Mouse (Mus musculus): ENCODE measurements at regions not wholly inside any gene's neighbourhood (a gene's known extent, or its start where the extent isn't known, plus 50 kb on each side); places are given as distances from the start of the nearest gene placed in this dataset.
"Not testable (repeated sequence)": the region's sequence is repeated elsewhere in the genome, so short reads cannot be mapped to it uniquely, and the experiment has no call there.

- not testable (repeated sequence) for DNase-seq
Observed at GRCm38 (mm10) chr6:67954570-67954969, 419.0 kb upstream of the Tacstd2 start.

- DNase-seq: not testable (repeated sequence)
Observed at GRCm38 (mm10) chr6:67931499-67931898, 395.9 kb upstream of the Tacstd2 start.

- DNase-seq: no peak
Observed at GRCm38 (mm10) chr6:67922537-67922936, 386.9 kb upstream of the Tacstd2 start.

GRCm38 (mm10) chr6:67913903-67914302 is 378.3 kb upstream of the Tacstd2 start:
- no peak for DNase-seq

- DNase-seq: no peak
Observed at GRCm38 (mm10) chr6:67913309-67913708, 377.7 kb upstream of the Tacstd2 start.

GRCm38 (mm10) chr6:67896495-67896894 is 360.9 kb upstream of the Tacstd2 start:
- DNase-seq: no peak

GRCm38 (mm10) chr6:67895858-67896257 is 360.3 kb upstream of the Tacstd2 start:
- no peak for DNase-seq

GRCm38 (mm10) chr6:67887586-67887985 is 352.0 kb upstream of the Tacstd2 start:
- no peak for DNase-seq

- no peak for DNase-seq
Observed at GRCm38 (mm10) chr6:67884893-67885292, 349.3 kb upstream of the Tacstd2 start.

- not testable (repeated sequence) for DNase-seq
Observed at GRCm38 (mm10) chr6:67881476-67881875, 345.9 kb upstream of the Tacstd2 start.

GRCm38 (mm10) chr6:67857945-67858344 is 322.3 kb upstream of the Tacstd2 start:
- DNase-seq: not testable (repeated sequence)

GRCm38 (mm10) chr6:67839486-67839885 is 303.9 kb upstream of the Tacstd2 start:
- not testable (repeated sequence) for DNase-seq

GRCm38 (mm10) chr6:67812478-67812877 is 276.9 kb upstream of the Tacstd2 start:
- DNase-seq: not testable (repeated sequence)

- DNase-seq: no peak
Observed at GRCm38 (mm10) chr6:67791393-67791792, 255.8 kb upstream of the Tacstd2 start.

GRCm38 (mm10) chr6:67790742-67791141 is 255.1 kb upstream of the Tacstd2 start:
- DNase-seq: no peak

- DNase-seq: no peak
Observed at GRCm38 (mm10) chr6:67787091-67787765, 251.6 kb upstream of the Tacstd2 start.

GRCm38 (mm10) chr6:67778883-67779282 is 243.3 kb upstream of the Tacstd2 start:
- DNase-seq: no peak

GRCm38 (mm10) chr6:67754102-67754501 is 218.5 kb upstream of the Tacstd2 start:
- not testable (repeated sequence) for DNase-seq

- DNase-seq: no peak
Observed at GRCm38 (mm10) chr6:67725611-67726010, 190.0 kb upstream of the Tacstd2 start.

GRCm38 (mm10) chr6:67698952-67699351 is 163.4 kb upstream of the Tacstd2 start:
- not testable (repeated sequence) for DNase-seq

GRCm38 (mm10) chr6:67690997-67691396 is 155.4 kb upstream of the Tacstd2 start:
- peak in 1 of 2 experiments; percentile 2 for DNase-seq

- DNase-seq: not testable (repeated sequence)
Observed at GRCm38 (mm10) chr6:67683105-67683504, 147.5 kb upstream of the Tacstd2 start.

- DNase-seq: not testable (repeated sequence)
Observed at GRCm38 (mm10) chr6:67681641-67682040, 146.0 kb upstream of the Tacstd2 start.

- not testable (repeated sequence) for DNase-seq
Observed at GRCm38 (mm10) chr6:67679106-67679505, 143.5 kb upstream of the Tacstd2 start.

- DNase-seq: not testable (repeated sequence)
Observed at GRCm38 (mm10) chr6:67674717-67675116, 139.1 kb upstream of the Tacstd2 start.
